Comparison of ENCODE assay signal across 11 mouse cellular contexts in genomic region chr5:110385263-110385662, GRCm38 (mm10). TPM values are rescaled to one million over a fixed set of nuclear protein-coding genes. Genes with fewer than 3 reads are reported as not detected.
DNase-seq lines count a peak whose midpoint lies in the region; ATAC-seq lines count a peak whose summit lies in the region.
"Had no signal": no experiment of that assay in that cellular context is flagged by ENCODE, and none has a peak within 500 bp of the region (broad histone marks: within the 10 kb centered on the region; RNA-seq: fewer than 3 reads in every experiment).

No protein-coding gene starts in this region.

- H3K4me3 ChIP-seq in kidney, embryonic 15.5 days (replicated peaks) = 0 out of 2 replicates have a peak overlapping the region, but pooled peaks have one; percentile 57
- H3K4me3 ChIP-seq in forebrain, embryonic 10.5 days = peak overlapping the region; percentile 83
- H3K4me3 ChIP-seq in hindbrain, embryonic 15.5 days = peak overlapping the region; percentile 65
- H3K4me3 ChIP-seq in midbrain, embryonic 16.5 days (ENCODE audit: low read depth, low read length) = peak overlapping the region; percentile 68

- H3K36me3 ChIP-seq in kidney, embryonic 15.5 days = peaks cover 14% of the 10 kb centered on the region; the same call in 1 of the 2 replicates
- H3K36me3 ChIP-seq in forebrain, embryonic 10.5 days (replicated peaks) = peaks cover 30% of the 10 kb centered on the region
- H3K36me3 ChIP-seq in hindbrain, embryonic 15.5 days = no peaks in the 10 kb centered on the region
- no peaks in the 10 kb centered on the region for H3K36me3 ChIP-seq in midbrain, embryonic 16.5 days (ENCODE audit: control insufficient read depth, insufficient read depth, low read length)

- H3K9ac ChIP-seq in kidney, embryonic 15.5 days = no peak overlapping the region
- H3K9ac ChIP-seq in hindbrain, embryonic 15.5 days = no peak overlapping the region
- H3K9ac ChIP-seq in midbrain, embryonic 16.5 days (ENCODE audit: low read depth, low read length) = no peak overlapping the region

- WGBS in kidney, embryonic 15.5 days = 55% methylated on average over 4 of the region's 4 CpGs
- 46% methylated on average over 4 of the region's 4 CpGs for WGBS in forebrain, embryonic 10.5 days
- 56% methylated on average over 4 of the region's 4 CpGs for WGBS in hindbrain, embryonic 15.5 days
- WGBS in midbrain, embryonic 16.5 days = 50% methylated on average over 4 of the region's 4 CpGs

- no peak for ATAC-seq in kidney, embryonic 15.5 days (replicated peaks; ENCODE audit: low FRiP score)
- ATAC-seq in hindbrain, embryonic 15.5 days (ENCODE audit: low FRiP score, low read depth) = no peak
- no peak for ATAC-seq in midbrain, embryonic 16.5 days
- ATAC-seq in erythroid progenitor cell, adult 5-6 weeks (replicated peaks; ENCODE audit: low FRiP score, poor library complexity, severe bottlenecking) = no peak
- ATAC-seq: activated CD4-positive, CD25-positive, alpha-beta regulatory T cell, adult 4 months had no signal

- no peaks in the 10 kb centered on the region for H3K9me3 ChIP-seq in kidney, embryonic 15.5 days (replicated peaks)
- no peaks in the 10 kb centered on the region for H3K9me3 ChIP-seq in forebrain, embryonic 10.5 days
- no peaks in the 10 kb centered on the region for H3K9me3 ChIP-seq in hindbrain, embryonic 15.5 days
- no peaks in the 10 kb centered on the region for H3K9me3 ChIP-seq in midbrain, embryonic 16.5 days (replicated peaks; ENCODE audit: control insufficient read depth, low read length, poor library complexity, severe bottlenecking)

- H3K27me3 ChIP-seq in kidney, embryonic 15.5 days = no peaks in the 10 kb centered on the region
- H3K27me3 ChIP-seq in forebrain, embryonic 10.5 days (ENCODE audit: poor library complexity, severe bottlenecking) = peaks cover 40% of the 10 kb centered on the region
- H3K27me3 ChIP-seq in hindbrain, embryonic 15.5 days = 0 out of 2 replicates have a peak, but pooled peaks cover 5% of the 10 kb centered on the region
- H3K27me3 ChIP-seq in midbrain, embryonic 16.5 days (ENCODE audit: control insufficient read depth, insufficient read depth, low read depth, low read length) = no peaks in the 10 kb centered on the region

- DNase-seq in kidney, postnatal 10 days = no peak
- DNase-seq in forebrain, embryonic 10.5 days (ENCODE audit: extremely low spot score, low spot score) = no peak
- no peak for DNase-seq in adrenal gland, postnatal 4 days (ENCODE audit: low spot score in 2 of 2)
- DNase-seq in B cell, adult 2 months = no peak

- no peak overlapping the region for H3K27ac ChIP-seq in kidney, embryonic 15.5 days
- peak overlapping the region; percentile 91; the same call in 1 of the 2 replicates for H3K27ac ChIP-seq in forebrain, embryonic 10.5 days
- no peak overlapping the region for H3K27ac ChIP-seq in hindbrain, embryonic 15.5 days (replicated peaks)
- no peak overlapping the region for H3K27ac ChIP-seq in midbrain, embryonic 16.5 days (ENCODE audit: low read length)

- H3K4me1 ChIP-seq in kidney, embryonic 15.5 days = peaks cover 32% of the 10 kb centered on the region
- peaks cover 48% of the 10 kb centered on the region for H3K4me1 ChIP-seq in forebrain, embryonic 10.5 days
- H3K4me1 ChIP-seq in hindbrain, embryonic 15.5 days (replicated peaks) = peaks cover 36% of the 10 kb centered on the region
- peaks cover 17% of the 10 kb centered on the region for H3K4me1 ChIP-seq in midbrain, embryonic 16.5 days (ENCODE audit: control insufficient read depth, insufficient read depth, low read length)

- peak overlapping the region; percentile 73 for H3K4me2 ChIP-seq in kidney, embryonic 15.5 days
- peak overlapping the region; percentile 60 for H3K4me2 ChIP-seq in hindbrain, embryonic 15.5 days
- peak overlapping the region; percentile 60 for H3K4me2 ChIP-seq in midbrain, embryonic 16.5 days (ENCODE audit: low read length)

RNA-seq across cellular contexts. Expression of gene Lrcol1, which starts 40.7 kb away (rescaled TPM):
- polyA plus RNA-seq in kidney, embryonic 15.5 days (2015; fragmentation: Nextera tagmentation; extraction: Ambion mirVana) = not detected in 2 replicates
- polyA plus RNA-seq in forebrain, embryonic 10.5 days (2016; fragmentation: Nextera tagmentation; extraction: Ambion mirVana) = not detected in 2 replicates
- polyA plus RNA-seq in hindbrain, embryonic 15.5 days (2015; fragmentation: Nextera tagmentation; extraction: Ambion mirVana) = not detected in 2 replicates
- not detected in 2 replicates for polyA plus RNA-seq in midbrain, embryonic 16.5 days (2015; fragmentation: Nextera tagmentation; extraction: Ambion mirVana)
- not detected in 2 replicates for total RNA-seq in erythroid progenitor cell, adult 5-6 weeks (2015; ENCODE audit: low replicate concordance)
- total RNA-seq in erythroid progenitor cell, adult 5-6 weeks (2017; ENCODE audit: low replicate concordance) = not detected in 2 replicates
- total RNA-seq in adrenal gland, postnatal 4 days (2021) = not detected
- total RNA-seq: left cerebral cortex, postnatal 10 days had no signal
- polyA plus RNA-seq: activated CD4-positive, CD25-positive, alpha-beta regulatory T cell, adult 4 months; small intestine, adult 2 months had no signal

RNA-seq across cellular contexts. Expression of gene P2rx2, which starts 42.3 kb away (rescaled TPM):
- polyA plus RNA-seq in kidney, embryonic 15.5 days (2015; fragmentation: Nextera tagmentation; extraction: Ambion mirVana) = 0.68 and 0.87 TPM in 2 replicates
- polyA plus RNA-seq in forebrain, embryonic 10.5 days (2016; fragmentation: Nextera tagmentation; extraction: Ambion mirVana) = 0.49 and 0.74 TPM in 2 replicates
- 10.2 and 10.7 TPM in 2 replicates for polyA plus RNA-seq in hindbrain, embryonic 15.5 days (2015; fragmentation: Nextera tagmentation; extraction: Ambion mirVana)
- polyA plus RNA-seq in midbrain, embryonic 16.5 days (2015; fragmentation: Nextera tagmentation; extraction: Ambion mirVana) = 12.5 and 14.1 TPM in 2 replicates
- not detected in 2 replicates for total RNA-seq in erythroid progenitor cell, adult 5-6 weeks (2015; ENCODE audit: low replicate concordance)
- total RNA-seq in erythroid progenitor cell, adult 5-6 weeks (2017; ENCODE audit: low replicate concordance) = not detected in 2 replicates
- under 1 TPM; 0.84 to 0.87 TPM for total RNA-seq in adrenal gland, postnatal 4 days (2021)
- polyA plus RNA-seq: activated CD4-positive, CD25-positive, alpha-beta regulatory T cell, adult 4 months had no signal
